In genomic region chr19:55100227-55101140, GRCm38 (mm10) we compare ENCODE assay signal across 8 mouse cellular contexts. TPM values are rescaled to one million over a fixed set of nuclear protein-coding genes. Genes with fewer than 3 reads are reported as not detected.
DNase-seq lines count a peak whose midpoint lies in the region; ATAC-seq and TF ChIP-seq lines count a peak whose summit lies in the region.

No protein-coding gene starts in this region.

- H3K36me3 ChIP-seq in erythroblast, embryonic 14.5 days (ENCODE audit: control insufficient read depth) = peaks cover 7% of the 10 kb centered on the region
- H3K36me3 ChIP-seq in ES-Bruce4 (ENCODE audit: control insufficient read depth, insufficient read depth, low read length, poor library complexity, severe bottlenecking) = no peaks in the 10 kb centered on the region
- peaks cover 5% of the 10 kb centered on the region; the same call in 1 of the 2 replicates for H3K36me3 ChIP-seq in heart, embryonic 16.5 days (ENCODE audit: control insufficient read depth, insufficient read depth)
- H3K36me3 ChIP-seq in lung, postnatal 0 days (ENCODE audit: insufficient read depth, low read length) = no peaks in the 10 kb centered on the region

- H3K4me2 ChIP-seq in heart, embryonic 16.5 days (ENCODE audit: low read depth, low read length) = peak overlapping the region; percentile 98
- peak overlapping the region; percentile 95 for H3K4me2 ChIP-seq in lung, postnatal 0 days (replicated peaks; ENCODE audit: low read depth, low read length)

- H3K9ac ChIP-seq in ES-Bruce4 (ENCODE audit: low read depth, poor library complexity, severe bottlenecking) = peak overlapping the region; percentile 20
- H3K9ac ChIP-seq in heart, embryonic 16.5 days (ENCODE audit: low read length) = peak overlapping the region; percentile 96
- peak overlapping the region; percentile 80 for H3K9ac ChIP-seq in lung, postnatal 0 days (replicated peaks; ENCODE audit: low read depth)

- no peak for TF ChIP-seq EP300 in ES-Bruce4 (IDR thresholded peaks at IDR 0.05; ENCODE audit: insufficient read depth, low read depth, low read length)
- peak; percentile 63 for TF ChIP-seq EP300 in lung, postnatal 0 days (IDR thresholded peaks at IDR 0.05)

- ATAC-seq in erythroblast, adult 5-6 weeks (replicated peaks; ENCODE audit: low FRiP score, poor library complexity, severe bottlenecking) = no peak
- no peak for ATAC-seq in heart, embryonic 16.5 days (replicated peaks; ENCODE audit: extremely low read depth, insufficient read depth, low FRiP score)
- no peak for ATAC-seq in lung, postnatal 0 days

- TF ChIP-seq POLR2A in ES-Bruce4 (IDR thresholded peaks at IDR 0.05; ENCODE audit: insufficient read depth, low read length) = no peak

- H3K9me3 ChIP-seq in erythroblast, embryonic 14.5 days (ENCODE audit: control insufficient read depth, low read length) = no peaks in the 10 kb centered on the region
- H3K9me3 ChIP-seq in ES-Bruce4 (replicated peaks; ENCODE audit: control insufficient read depth, insufficient read depth, low read length, poor library complexity, severe bottlenecking) = no peaks in the 10 kb centered on the region
- no peaks in the 10 kb centered on the region for H3K9me3 ChIP-seq in heart, embryonic 16.5 days (replicated peaks; ENCODE audit: control insufficient read depth, low read length)
- H3K9me3 ChIP-seq in lung, postnatal 0 days (ENCODE audit: low read length) = no peaks in the 10 kb centered on the region

- H3K27ac ChIP-seq in ES-Bruce4 (ENCODE audit: insufficient read depth, low read length) = no peak overlapping the region
- H3K27ac ChIP-seq in heart, embryonic 16.5 days (ENCODE audit: low read length) = no peak overlapping the region
- peak overlapping the region; percentile 94 for H3K27ac ChIP-seq in lung, postnatal 0 days (ENCODE audit: low read length)

- peak; percentile 64 for DNase-seq in lung, postnatal 0 days (ENCODE audit: low spot score)
- DNase-seq in adrenal gland, postnatal 14 days = no peak
- no peak for DNase-seq in thymus, postnatal 36 days
- no peak for DNase-seq in cerebellum, adult 11-12 months

- peaks cover 2% of the 10 kb centered on the region; the same call in 1 of the 2 replicates for H3K27me3 ChIP-seq in erythroblast, embryonic 14.5 days (ENCODE audit: control insufficient read depth)
- no peaks in the 10 kb centered on the region for H3K27me3 ChIP-seq in ES-Bruce4 (ENCODE audit: control insufficient read depth, insufficient read depth, low read length, poor library complexity, severe bottlenecking)
- no peaks in the 10 kb centered on the region for H3K27me3 ChIP-seq in heart, embryonic 16.5 days (ENCODE audit: control insufficient read depth, insufficient read depth, low read length)
- no peaks in the 10 kb centered on the region for H3K27me3 ChIP-seq in lung, postnatal 0 days (replicated peaks; ENCODE audit: insufficient read depth, low read length)

- H3K4me1 ChIP-seq in erythroblast, embryonic 14.5 days (ENCODE audit: control insufficient read depth) = peaks cover 29% of the 10 kb centered on the region
- H3K4me1 ChIP-seq in ES-Bruce4 (ENCODE audit: control insufficient read depth, insufficient read depth, low read length) = no peaks in the 10 kb centered on the region
- H3K4me1 ChIP-seq in heart, embryonic 16.5 days (ENCODE audit: control insufficient read depth, insufficient read depth, low read length) = peaks cover 25% of the 10 kb centered on the region
- peaks cover 8% of the 10 kb centered on the region; the same call in 1 of the 2 replicates for H3K4me1 ChIP-seq in lung, postnatal 0 days (ENCODE audit: insufficient read depth, low read depth, low read length)

- TF ChIP-seq CTCF in ES-Bruce4 (IDR thresholded peaks at IDR 0.05; ENCODE audit: low read depth, low read length) = no peak
- TF ChIP-seq CTCF in lung, postnatal 0 days (IDR thresholded peaks at IDR 0.05) = no peak

- peak overlapping the region; percentile 68 for H3K4me3 ChIP-seq in erythroblast, embryonic 14.5 days (replicated peaks)
- peak overlapping the region; percentile 81; the same call in 1 of the 2 replicates for H3K4me3 ChIP-seq in ES-Bruce4 (ENCODE audit: low read depth, low read length)
- H3K4me3 ChIP-seq in heart, embryonic 16.5 days (ENCODE audit: low read length) = peak overlapping the region; percentile 99
- peak overlapping the region; percentile 85 for H3K4me3 ChIP-seq in lung, postnatal 0 days (ENCODE audit: low read depth, low read length)

- WGBS in heart, embryonic 16.5 days = 75% methylated on average over 2 of the region's 2 CpGs
- 35% methylated on average over 2 of the region's 2 CpGs for WGBS in lung, postnatal 0 days

RNA-seq across cellular contexts. Expression of gene Gpam, which starts 26.6 kb away (rescaled TPM):
- polyA plus RNA-seq in erythroblast, embryonic 14.5 days (2012) = 0.04 and 0.05 TPM in 2 replicates
- total RNA-seq in erythroblast, adult 5-6 weeks (2015; ENCODE audit: low replicate concordance) = 0.38 and 1.0 TPM in 2 replicates
- total RNA-seq in erythroblast, adult 5-6 weeks (2017; ENCODE audit: low replicate concordance) = 1.7 and 1.9 TPM in 2 replicates
- polyA plus RNA-seq in ES-Bruce4 (2011; ENCODE audit: insufficient read depth, insufficient read length, low read depth, missing spikeins) = 7.9 TPM in 2 replicates
- 8.8 and 11.8 TPM in 2 replicates for polyA plus RNA-seq in heart, embryonic 16.5 days (2015; fragmentation: Nextera tagmentation; extraction: Ambion mirVana)
- 41.4 and 51.8 TPM in 2 replicates for polyA plus RNA-seq in lung, postnatal 0 days (2015; fragmentation: Nextera tagmentation; extraction: Ambion mirVana)
- total RNA-seq in adrenal gland, postnatal 14 days (2021) = 232 and 288 TPM in 2 replicates

Comparison
In these comparisons a context has a peak if more than half of its experiments do, and no peak if none do; other contexts are left out.
1. H3K9ac ChIP-seq: peak in every context shown above with its lines; median percentile 96 in heart, embryonic 16.5 days; 80 in lung, postnatal 0 days; 20 in ES-Bruce4.